Mouse (Mus musculus) liver, postnatal 0 days (tissue): ENCODE data around the gene Pde4dip. TPM values are rescaled to one million over a fixed set of nuclear protein-coding genes. Genes with fewer than 3 reads are reported as not detected.
A peak's percentile ranks its signal among the peaks of the same experiment; 100 is the strongest.

ENCODE experiments used
- ATAC-seq: fragments of 200-750 bp; cut with Nextera tagmentation; 2 replicates; pipeline ENCODE4 v1.8.0; 2017; ENCODE audit warnings: mild to moderate bottlenecking, moderate library complexity
- DNase-seq: peaks from one replicate; pipeline ENCODE4 v3.0.0-alpha.2; 2016
- H3K27ac ChIP-seq: fragments of 300-500 bp; sonication (generic); 2 replicates; pipeline ENCODE4 v1.5.1; 2014; ENCODE audit warnings: antibody characterized with exemption, moderate library complexity, mild to moderate bottlenecking, low read depth
- H3K27me3 ChIP-seq: fragments of 300-500 bp; sonication (generic); 2 replicates; pipeline ENCODE4 v1.6.1; 2014; ENCODE audit warnings: low read length, control low read depth, mixed read lengths; ENCODE audit not compliant: insufficient read depth
- H3K36me3 ChIP-seq: fragments of 300-500 bp; sonication (generic); replicated peaks from 2 replicates; pipeline ENCODE4 v1.6.1; 2014; ENCODE audit warnings: mild to moderate bottlenecking, control low read depth, low read length, moderate library complexity, mixed read lengths; ENCODE audit not compliant: insufficient read depth
- H3K4me1 ChIP-seq: fragments of 300-500 bp; sonication (generic); 2 replicates; pipeline ENCODE4 v1.6.1; 2014; ENCODE audit warnings: antibody characterized with exemption, mild to moderate bottlenecking, control low read depth; ENCODE audit not compliant: insufficient read depth
- H3K4me2 ChIP-seq: fragments of 300-500 bp; sonication (generic); 2 replicates; pipeline ENCODE4 v1.6.1; 2014; ENCODE audit warnings: low read depth, mild to moderate bottlenecking, low read length, moderate library complexity, mixed read lengths
- H3K4me3 ChIP-seq: fragments of 300-500 bp; sonication (generic); 2 replicates; pipeline ENCODE4 v1.5.1; 2014; ENCODE audit warnings: low read depth, low read length
- H3K9ac ChIP-seq: fragments of 300-500 bp; sonication (generic); replicated peaks from 2 replicates; pipeline ENCODE4 v1.6.1; 2014; ENCODE audit warnings: mild to moderate bottlenecking, moderate library complexity
- H3K9me3 ChIP-seq: fragments of 300-500 bp; sonication (generic); 2 replicates; pipeline ENCODE4 v1.6.1; 2016; ENCODE audit warnings: mild to moderate bottlenecking, control low read depth, low read length, mixed read lengths
- CTCF ChIP-seq: sonication (generic); IDR thresholded peaks from 2 replicates; pipeline ENCODE4 v1.5.1; 2016; ENCODE audit warnings: antibody characterized with exemption, low read depth
- EP300 ChIP-seq: IDR thresholded peaks from 2 replicates; pipeline ENCODE4 v1.6.1; 2016; ENCODE audit warnings: antibody characterized with exemption, low read depth, mild to moderate bottlenecking
- WGBS: fragments of 180-500 bp; shearing (Covaris S2); extraction: QIAGEN DNeasy Blood & Tissue Kit; methylation state at CpG from one replicate; pipeline ENCODE4 v1.1.7; 2014; ENCODE audit not compliant: insufficient replicate concordance; 5-methylcytosine and 5-hydroxymethylcytosine counted together
- polyA plus RNA-seq: library from polyadenylated mRNA; unstranded; fragments of >200 nt; fragmentation: Nextera tagmentation; extraction: Ambion mirVana; gene quantifications from 2 replicates; pipeline ENCODE4 v1.2.1, GENCODE M21; 2015

The Pde4dip gene
- polyA plus RNA-seq, 1 experiment from 2014 or later: 8.1 TPM

DNA sequence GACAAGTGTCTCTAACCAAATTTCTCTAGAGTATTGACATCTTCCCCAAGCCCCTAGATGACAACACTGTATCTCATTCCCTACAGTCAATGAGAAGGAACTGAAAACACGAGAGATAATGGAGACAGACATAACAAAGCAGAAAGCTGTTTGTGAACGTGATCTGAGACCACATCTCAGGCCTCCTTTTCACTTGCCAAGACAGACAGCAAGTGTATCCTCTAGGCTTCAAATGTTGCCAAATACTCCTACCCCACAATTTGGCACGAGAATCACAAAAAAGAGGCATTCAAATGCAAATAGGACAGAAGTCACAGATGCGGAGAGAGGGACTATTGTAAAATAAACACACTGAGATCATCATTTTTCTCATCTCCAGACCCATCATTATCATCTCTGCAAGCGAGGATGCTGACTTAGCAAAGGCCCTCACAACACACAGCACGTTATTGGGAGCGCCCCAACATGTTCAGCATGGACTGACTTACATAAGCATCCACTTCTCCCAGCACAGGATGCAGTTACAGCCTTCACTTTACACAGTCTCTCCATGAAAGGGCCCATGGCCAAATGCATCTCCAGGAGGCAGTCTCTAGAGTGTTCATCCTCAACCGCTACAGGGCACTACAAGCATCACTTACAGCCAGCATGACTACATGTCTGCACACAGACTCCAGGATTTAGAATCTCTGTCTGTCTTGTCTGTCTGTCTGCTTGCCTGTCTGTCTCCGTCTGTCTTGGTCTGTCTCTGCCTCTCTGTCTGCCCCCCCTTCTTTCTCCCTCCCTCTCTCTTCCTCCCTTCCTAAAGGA, 33.7 kb downstream of the Pde4dip start:
- Histone ChIP-seq H3K36me3 (no peaks in the 10 kb centered on the region), H3K4me1 (no peaks in the 10 kb centered on the region), H3K9me3 (no peaks in the 10 kb centered on the region; the same call in 1 of the 2 replicates), H3K27me3 (no peaks in the 10 kb centered on the region), H3K9ac (no peak overlapping the region), H3K27ac (no peak overlapping the region), H3K4me2 (no peak overlapping the region), H3K4me3 (no peak overlapping the region)
- no peak for DNase-seq
- no peak for ATAC-seq
- 72% methylated on average over 9 of the region's 9 CpGs for WGBS
- TF ChIP-seq CTCF (no peak), EP300 (no peak)

DNA sequence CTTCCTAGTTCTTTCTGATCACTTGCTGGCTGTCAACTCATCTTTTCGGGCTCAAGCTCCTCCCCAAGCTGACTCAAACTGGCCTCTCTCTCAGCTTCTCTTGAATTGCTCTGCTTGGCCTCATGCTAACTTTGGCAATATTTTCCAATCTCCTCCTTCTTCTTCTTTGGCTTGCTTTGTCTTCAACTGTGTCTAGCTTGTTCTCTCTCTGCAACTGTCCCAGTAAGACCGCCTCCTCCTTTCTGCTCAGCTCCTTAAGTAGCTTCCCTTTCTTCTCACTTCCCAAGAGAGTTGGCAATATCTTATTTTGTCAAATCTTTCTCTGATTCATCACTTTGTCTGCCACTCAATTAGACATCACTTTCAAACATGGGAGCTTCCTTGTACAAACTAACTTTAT, 36.7 kb downstream of the Pde4dip start:
- DNase-seq (no peak), ATAC-seq (no peak)
- TF ChIP-seq EP300 (no peak), CTCF (no peak)
- 76% methylated on average over 2 of the region's 2 CpGs for WGBS
- Histone ChIP-seq H3K9ac (no peak overlapping the region), H3K4me2 (no peak overlapping the region), H3K4me1 (no peaks in the 10 kb centered on the region; the same call in 1 of the 2 replicates), H3K4me3 (no peak overlapping the region), H3K9me3 (no peaks in the 10 kb centered on the region; the same call in 1 of the 2 replicates), H3K36me3 (no peaks in the 10 kb centered on the region), H3K27me3 (no peaks in the 10 kb centered on the region), H3K27ac (no peak overlapping the region)

DNA sequence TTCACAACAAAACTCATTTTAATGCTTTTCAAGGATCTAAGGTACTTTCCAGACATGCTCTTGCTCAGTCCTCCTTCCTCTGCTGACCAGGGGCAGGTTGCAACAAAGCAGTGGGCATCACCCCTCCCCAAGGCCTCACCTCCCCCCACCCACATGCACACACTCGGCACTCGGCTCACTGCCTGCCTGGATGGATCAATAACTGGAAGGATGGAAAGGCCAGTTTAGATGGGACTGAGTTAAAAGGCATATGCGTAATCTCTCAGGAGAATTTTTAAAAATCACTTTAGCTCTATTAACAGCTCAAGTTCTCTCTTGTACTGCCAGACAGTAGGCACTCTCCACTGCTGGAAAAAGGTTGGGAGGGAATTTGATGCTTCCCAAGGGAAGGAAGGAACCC, 40.9 kb downstream of the Pde4dip start:
- DNase-seq: peak; percentile 25
- Histone ChIP-seq H3K9ac (no peak overlapping the region), H3K4me1 (no peaks in the 10 kb centered on the region; the same call in 1 of the 2 replicates), H3K9me3 (no peaks in the 10 kb centered on the region; the same call in 1 of the 2 replicates), H3K27ac (no peak overlapping the region), H3K36me3 (no peaks in the 10 kb centered on the region), H3K4me3 (no peak overlapping the region), H3K27me3 (no peaks in the 10 kb centered on the region), H3K4me2 (no peak overlapping the region)
- no peak for TF ChIP-seq EP300
- 51% methylated on average over 3 of the region's 3 CpGs for WGBS
- ATAC-seq: no peak

DNA sequence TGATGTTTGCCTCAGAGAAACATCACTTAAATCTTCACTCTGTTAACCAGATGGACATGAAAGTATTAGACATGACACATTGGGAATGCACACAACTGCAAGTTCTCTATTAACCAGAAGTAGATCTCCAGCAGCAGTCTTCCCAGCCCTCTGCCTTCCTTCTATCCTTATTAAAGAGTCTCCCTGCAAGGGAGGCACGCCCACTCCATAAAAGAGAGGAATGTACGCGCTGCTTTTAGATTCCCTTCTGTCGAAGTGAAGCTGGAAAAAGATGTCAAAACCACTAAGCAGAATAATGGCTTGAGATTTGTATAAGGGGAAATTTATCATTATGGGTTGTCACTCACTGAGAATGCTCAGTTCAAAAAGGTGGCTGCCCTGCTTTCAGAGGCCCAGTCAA, 42.1 kb downstream of the Pde4dip start:
- no peak overlapping the region for H3K27ac ChIP-seq
- TF ChIP-seq EP300 (no peak), CTCF (no peak)
- H3K4me1 ChIP-seq: no peaks in the 10 kb centered on the region; the same call in 1 of the 2 replicates
- H3K4me2 ChIP-seq: no peak overlapping the region
- ATAC-seq: no peak
- DNase-seq: no peak
- H3K27me3 ChIP-seq: no peaks in the 10 kb centered on the region
- no peak overlapping the region for H3K9ac ChIP-seq
- H3K4me3 ChIP-seq: no peak overlapping the region
- 82% methylated on average over 4 of the region's 4 CpGs for WGBS
- no peaks in the 10 kb centered on the region for H3K36me3 ChIP-seq
- H3K9me3 ChIP-seq: no peaks in the 10 kb centered on the region

DNA sequence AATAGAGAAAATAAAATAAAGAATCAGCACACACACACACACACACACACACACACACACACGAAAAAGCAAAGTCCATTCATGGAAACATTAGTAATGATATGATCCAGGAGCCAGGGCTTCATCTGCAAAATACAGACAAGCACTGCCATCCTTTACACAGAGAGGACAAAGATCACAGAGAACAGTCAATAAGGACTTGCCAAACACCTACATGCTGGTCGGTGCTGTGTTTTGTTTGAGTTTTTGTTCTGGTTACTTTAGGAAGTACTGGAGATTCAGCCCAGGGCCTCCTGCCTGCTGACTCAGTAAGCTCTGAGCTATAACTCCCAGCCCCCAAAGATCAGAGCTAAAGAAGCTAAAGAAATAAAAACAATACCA, 43.7 kb downstream of the Pde4dip start:
- Histone ChIP-seq H3K4me2 (0 out of 2 replicates have a peak overlapping the region, but pooled peaks have one; percentile 3), H3K4me3 (no peak overlapping the region), H3K27me3 (no peaks in the 10 kb centered on the region), H3K27ac (peak overlapping the region; percentile 90), H3K9me3 (no peaks in the 10 kb centered on the region), H3K4me1 (no peaks in the 10 kb centered on the region; the same call in 1 of the 2 replicates), H3K36me3 (no peaks in the 10 kb centered on the region), H3K9ac (no peak overlapping the region)
- 46% methylated on average over 2 of the region's 2 CpGs for whole genome bisulfite sequencing
- ATAC-seq: peak; percentile 96
- DNase-seq: no peak
- TF ChIP-seq CTCF: no peak
- TF ChIP-seq EP300: no peak

DNA sequence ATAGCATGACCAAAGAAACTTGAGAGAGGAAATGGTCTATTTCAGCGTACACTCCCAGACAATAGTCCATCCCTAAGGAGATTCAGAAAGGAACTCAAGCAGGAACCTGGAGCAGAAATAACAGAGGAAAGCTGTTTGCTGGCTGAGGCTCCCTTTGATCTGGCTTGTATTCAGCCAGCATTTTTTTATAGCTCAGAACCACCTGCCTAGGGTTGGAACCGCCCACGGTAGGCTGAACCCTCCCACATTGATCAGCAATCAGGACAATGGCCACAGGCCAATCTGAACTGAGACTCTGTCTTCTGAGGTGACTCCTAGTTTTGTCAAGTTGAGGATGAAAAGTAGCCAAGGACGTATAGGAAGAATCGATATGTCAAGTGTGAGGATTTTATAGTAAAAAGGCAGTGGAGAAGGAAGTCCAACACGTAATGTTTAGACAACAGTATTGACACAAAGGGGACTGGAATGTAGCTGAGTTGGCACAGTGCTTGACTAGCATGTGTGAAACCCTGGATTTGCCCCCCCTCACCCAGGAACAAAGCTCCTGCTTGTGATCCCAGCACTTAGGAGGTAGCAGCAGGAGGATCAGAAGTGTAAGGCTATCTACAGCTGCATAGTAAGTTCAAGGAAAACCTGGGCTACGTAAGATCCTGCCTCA, 44.2 kb downstream of the Pde4dip start:
- no peaks in the 10 kb centered on the region for H3K9me3 ChIP-seq
- peak overlapping the region; percentile 90 for H3K27ac ChIP-seq
- WGBS: 66% methylated on average over 7 of the region's 7 CpGs
- H3K36me3 ChIP-seq: no peaks in the 10 kb centered on the region
- H3K9ac ChIP-seq: no peak overlapping the region
- DNase-seq: peak; percentile 32
- TF ChIP-seq CTCF (no peak), EP300 (no peak)
- H3K4me2 ChIP-seq: peak overlapping the region; percentile 3; the same call in 1 of the 2 replicates
- H3K4me3 ChIP-seq: no peak overlapping the region
- no peaks in the 10 kb centered on the region; the same call in 1 of the 2 replicates for H3K4me1 ChIP-seq
- ATAC-seq: peak; percentile 83
- H3K27me3 ChIP-seq: no peaks in the 10 kb centered on the region
